Mouse (Mus musculus) intestine, embryonic 14.5 days (tissue): ENCODE data around the gene B430306N03Rik. TPM values are rescaled to one million over a fixed set of nuclear protein-coding genes. Genes with fewer than 3 reads are reported as not detected.
A peak's percentile ranks its signal among the peaks of the same experiment; 100 is the strongest.

ENCODE experiments used
- ATAC-seq: fragments of 200-750 bp; cut with Nextera tagmentation; replicated peaks from 2 replicates; pipeline ENCODE4 v1.8.0; 2017; ENCODE audit warnings: low read depth, moderate number of reproducible peaks, moderate TSS enrichment, moderate library complexity; ENCODE audit not compliant: low FRiP score, low TSS enrichment
- DNase-seq: peaks from one replicate; pipeline ENCODE4 v3.0.0-alpha.2; 2018; ENCODE audit warnings: low spot score
- H3K27ac ChIP-seq: fragments of 300-500 bp; sonication (generic); 2 replicates; pipeline ENCODE4 v1.5.1; 2014; ENCODE audit warnings: low read depth, mild to moderate bottlenecking, control low read depth
- H3K27me3 ChIP-seq: fragments of 300-500 bp; sonication (generic); replicated peaks from 2 replicates; pipeline ENCODE4 v1.6.1; 2014; ENCODE audit warnings: low read length, control low read depth; ENCODE audit not compliant: control insufficient read depth, insufficient read depth
- H3K36me3 ChIP-seq: fragments of 300-500 bp; sonication (generic); 2 replicates; pipeline ENCODE4 v1.6.1; 2014; ENCODE audit warnings: low read length, control low read depth; ENCODE audit not compliant: control insufficient read depth, insufficient read depth
- H3K4me1 ChIP-seq: fragments of 300-500 bp; sonication (generic); replicated peaks from 2 replicates; pipeline ENCODE4 v1.6.1; 2014; ENCODE audit warnings: low read length, control low read depth, mixed read lengths; ENCODE audit not compliant: control insufficient read depth, insufficient read depth
- H3K4me2 ChIP-seq: fragments of 300-500 bp; sonication (generic); 2 replicates; pipeline ENCODE4 v1.6.1; 2014; ENCODE audit warnings: low read length
- H3K4me3 ChIP-seq: fragments of 300-500 bp; sonication (generic); 2 replicates; pipeline ENCODE4 v1.5.1; 2014; ENCODE audit warnings: low read depth, low read length, control low read depth, mixed read lengths
- H3K9ac ChIP-seq: fragments of 300-500 bp; sonication (generic); 2 replicates; pipeline ENCODE4 v1.6.1; 2014; ENCODE audit warnings: mild to moderate bottlenecking, low read length
- H3K9me3 ChIP-seq: fragments of 300-500 bp; sonication (generic); 2 replicates; pipeline ENCODE4 v1.6.1; 2016; ENCODE audit warnings: low read length, control low read depth; ENCODE audit not compliant: control insufficient read depth
- WGBS: fragments of 180-500 bp; shearing (Covaris S2); extraction: QIAGEN DNeasy Blood & Tissue Kit; methylation state at CpG from one replicate; pipeline ENCODE4 v1.1.7; 2014; 5-methylcytosine and 5-hydroxymethylcytosine counted together
- polyA plus RNA-seq: library from polyadenylated mRNA; unstranded; fragments of >200 nt; fragmentation: Nextera tagmentation; extraction: Ambion mirVana; gene quantifications from 2 replicates; pipeline ENCODE4 v1.2.1, GENCODE M21; 2014

B430306N03Rik gene
- polyA plus RNA-seq, 1 experiment from 2014 or later: 0.41 TPM

- Histone ChIP-seq H3K9ac (no peak overlapping the region), H3K27me3 (no peaks in the 10 kb centered on the region), H3K36me3 (no peaks in the 10 kb centered on the region), H3K27ac (no peak overlapping the region), H3K4me2 (no peak overlapping the region), H3K4me3 (no peak overlapping the region), H3K4me1 (no peaks in the 10 kb centered on the region), H3K9me3 (no peaks in the 10 kb centered on the region)
- ATAC-seq (no peak), DNase-seq (no peak)
- whole genome bisulfite sequencing: 82% methylated on average over 3 of the region's 3 CpGs
Measured at GRCm38 (mm10) chr17:48323236-48323635, 7.3 kb downstream of the B430306N03Rik start.

GRCm38 (mm10) chr17:48324258-48324657 lies 8.3 kb downstream of the B430306N03Rik start:
- Histone ChIP-seq H3K9me3 (no peaks in the 10 kb centered on the region), H3K4me1 (no peaks in the 10 kb centered on the region), H3K27ac (no peak overlapping the region), H3K27me3 (no peaks in the 10 kb centered on the region), H3K4me2 (no peak overlapping the region), H3K9ac (no peak overlapping the region), H3K4me3 (no peak overlapping the region), H3K36me3 (no peaks in the 10 kb centered on the region)
- WGBS: 89% methylated on average over 5 of the region's 5 CpGs
- no peak for DNase-seq
- ATAC-seq: no peak

GRCm38 (mm10) chr17:48325093-48325492 lies 9.2 kb downstream of the B430306N03Rik start:
- no peak overlapping the region for H3K4me2 ChIP-seq
- DNase-seq (no peak), ATAC-seq (no peak)
- no peak overlapping the region for H3K9ac ChIP-seq
- 96% methylated on average over 6 of the region's 6 CpGs for WGBS
- H3K36me3 ChIP-seq: no peaks in the 10 kb centered on the region
- no peaks in the 10 kb centered on the region for H3K27me3 ChIP-seq
- no peak overlapping the region for H3K4me3 ChIP-seq
- H3K9me3 ChIP-seq: no peaks in the 10 kb centered on the region
- H3K4me1 ChIP-seq: no peaks in the 10 kb centered on the region
- no peak overlapping the region for H3K27ac ChIP-seq

- 83% methylated on average over 11 of the region's 11 CpGs for WGBS
Measured at GRCm38 (mm10) chr17:48325638-48326037, 9.7 kb downstream of the B430306N03Rik start.

GRCm38 (mm10) chr17:48326656-48327055 lies 10.7 kb downstream of the B430306N03Rik start:
- no peak for DNase-seq
- Histone ChIP-seq H3K27me3 (no peaks in the 10 kb centered on the region), H3K4me3 (no peak overlapping the region), H3K36me3 (no peaks in the 10 kb centered on the region), H3K9ac (no peak overlapping the region), H3K4me2 (no peak overlapping the region), H3K9me3 (no peaks in the 10 kb centered on the region), H3K27ac (no peak overlapping the region), H3K4me1 (no peaks in the 10 kb centered on the region)
- ATAC-seq: no peak
- 71% methylated on average over 4 of the region's 4 CpGs for WGBS

More at GRCm38 (mm10) chr17:48325638-48326037, 9.7 kb downstream of the B430306N03Rik start:
- Histone ChIP-seq H3K27ac (no peak overlapping the region), H3K27me3 (no peaks in the 10 kb centered on the region), H3K4me3 (no peak overlapping the region), H3K9me3 (no peaks in the 10 kb centered on the region), H3K4me2 (no peak overlapping the region), H3K9ac (no peak overlapping the region), H3K36me3 (no peaks in the 10 kb centered on the region), H3K4me1 (no peaks in the 10 kb centered on the region)
- ATAC-seq (no peak), DNase-seq (no peak)

GRCm38 (mm10) chr17:48332524-48332923 lies 16.6 kb downstream of the B430306N03Rik start:
- H3K9me3 ChIP-seq: no peaks in the 10 kb centered on the region
- H3K9ac ChIP-seq: no peak overlapping the region
- no peaks in the 10 kb centered on the region for H3K27me3 ChIP-seq
- no peak overlapping the region for H3K4me2 ChIP-seq
- WGBS: 86% methylated on average over 2 of the region's 2 CpGs
- DNase-seq (no peak), ATAC-seq (no peak)
- no peaks in the 10 kb centered on the region for H3K4me1 ChIP-seq
- no peak overlapping the region for H3K27ac ChIP-seq
- no peaks in the 10 kb centered on the region for H3K36me3 ChIP-seq
- no peak overlapping the region for H3K4me3 ChIP-seq

- H3K9ac ChIP-seq: no peak overlapping the region
- H3K4me2 ChIP-seq: no peak overlapping the region
- no peaks in the 10 kb centered on the region for H3K36me3 ChIP-seq
- no peaks in the 10 kb centered on the region for H3K27me3 ChIP-seq
- DNase-seq (no peak), ATAC-seq (no peak)
- no peaks in the 10 kb centered on the region for H3K4me1 ChIP-seq
- no peak overlapping the region for H3K4me3 ChIP-seq
- no peaks in the 10 kb centered on the region for H3K9me3 ChIP-seq
- WGBS: 84% methylated on average over 4 of the region's 4 CpGs
- H3K27ac ChIP-seq: no peak overlapping the region
Measured at GRCm38 (mm10) chr17:48334186-48334585, 18.2 kb downstream of the B430306N03Rik start.

GRCm38 (mm10) chr17:48336857-48337256 lies 20.9 kb downstream of the B430306N03Rik start:
- H3K4me1 ChIP-seq: no peaks in the 10 kb centered on the region
- DNase-seq: peak; percentile 91
- H3K27me3 ChIP-seq: no peaks in the 10 kb centered on the region
- no peak overlapping the region for H3K4me3 ChIP-seq
- 0 out of 2 replicates have a peak, but pooled peaks have one; percentile 43 for ATAC-seq
- H3K36me3 ChIP-seq: no peaks in the 10 kb centered on the region
- 4% methylated on average over 6 of the region's 6 CpGs for WGBS
- no peaks in the 10 kb centered on the region for H3K9me3 ChIP-seq
- H3K9ac ChIP-seq: no peak overlapping the region
- no peak overlapping the region for H3K4me2 ChIP-seq
- no peak overlapping the region for H3K27ac ChIP-seq

GRCm38 (mm10) chr17:48340267-48340666 lies 24.3 kb downstream of the B430306N03Rik start:
- no peak overlapping the region for H3K27ac ChIP-seq
- ATAC-seq (no peak), DNase-seq (no peak)
- WGBS: 45% methylated on average over 1 of the region's 1 CpGs
- H3K9me3 ChIP-seq: no peaks in the 10 kb centered on the region
- no peaks in the 10 kb centered on the region for H3K36me3 ChIP-seq
- no peak overlapping the region for H3K9ac ChIP-seq
- H3K4me3 ChIP-seq: no peak overlapping the region
- no peaks in the 10 kb centered on the region for H3K4me1 ChIP-seq
- H3K27me3 ChIP-seq: no peaks in the 10 kb centered on the region
- no peak overlapping the region for H3K4me2 ChIP-seq
